In genomic region chr1:82656452-82656851, GRCm38 (mm10) we compare ENCODE assay signal across 22 mouse cellular contexts.
DNase-seq lines count a peak whose midpoint lies in the region; ATAC-seq lines count a peak whose summit lies in the region.
"Had no signal": no experiment of that assay in that cellular context is flagged by ENCODE, and none has a peak within 500 bp of the region (broad histone marks: within the 10 kb centered on the region; RNA-seq: fewer than 3 reads in every experiment).

No protein-coding gene starts in this region.

- no peak overlapping the region for H3K27ac ChIP-seq in neural tube, embryonic 12.5 days
- H3K27ac ChIP-seq in neural tube, embryonic 13.5 days (replicated peaks), result peak overlapping the region; percentile 61
- H3K27ac ChIP-seq in neural tube, embryonic 15.5 days (replicated peaks), result no peak overlapping the region
- H3K27ac ChIP-seq: embryonic facial prominence, embryonic 13.5 days; embryonic facial prominence, embryonic 15.5 days; forebrain, embryonic 10.5 days; forebrain, embryonic 12.5 days had no signal

- ATAC-seq in neural tube, embryonic 12.5 days (ENCODE audit: low FRiP score, low read depth), result peak; percentile 78
- ATAC-seq in neural tube, embryonic 13.5 days (ENCODE audit: low read depth), result peak; percentile 84
- ATAC-seq in neural tube, embryonic 15.5 days (ENCODE audit: low FRiP score), result 0 out of 2 replicates have a peak, but pooled peaks have one; percentile 55
- ATAC-seq: forebrain, embryonic 14.5 days; forebrain, embryonic 16.5 days had no signal

- no peaks in the 10 kb centered on the region for H3K27me3 ChIP-seq in neural tube, embryonic 12.5 days (replicated peaks)
- H3K27me3 ChIP-seq in neural tube, embryonic 13.5 days, result no peaks in the 10 kb centered on the region
- H3K27me3 ChIP-seq in neural tube, embryonic 15.5 days (replicated peaks), result no peaks in the 10 kb centered on the region
- H3K27me3 ChIP-seq: embryonic facial prominence, embryonic 13.5 days; embryonic facial prominence, embryonic 15.5 days; forebrain, embryonic 12.5 days had no signal

- H3K9me3 ChIP-seq in neural tube, embryonic 12.5 days, result no peaks in the 10 kb centered on the region
- H3K9me3 ChIP-seq in neural tube, embryonic 13.5 days, result no peaks in the 10 kb centered on the region
- H3K9me3 ChIP-seq in neural tube, embryonic 15.5 days (replicated peaks), result no peaks in the 10 kb centered on the region
- H3K9me3 ChIP-seq: embryonic facial prominence, embryonic 13.5 days; embryonic facial prominence, embryonic 15.5 days; forebrain, embryonic 10.5 days; forebrain, embryonic 12.5 days had no signal

- H3K4me3 ChIP-seq in neural tube, embryonic 12.5 days, result no peak overlapping the region
- no peak overlapping the region for H3K4me3 ChIP-seq in neural tube, embryonic 13.5 days
- H3K4me3 ChIP-seq in neural tube, embryonic 15.5 days (replicated peaks), result no peak overlapping the region
- H3K4me3 ChIP-seq: embryonic facial prominence, embryonic 13.5 days; embryonic facial prominence, embryonic 15.5 days; erythroblast, embryonic 14.5 days; forebrain, embryonic 10.5 days; forebrain, embryonic 12.5 days had no signal

- H3K4me1 ChIP-seq in neural tube, embryonic 12.5 days, result no peaks in the 10 kb centered on the region
- H3K4me1 ChIP-seq in neural tube, embryonic 13.5 days (replicated peaks), result no peaks in the 10 kb centered on the region; the same call in 1 of the 2 replicates
- H3K4me1 ChIP-seq in neural tube, embryonic 15.5 days, result no peaks in the 10 kb centered on the region
- H3K4me1 ChIP-seq: embryonic facial prominence, embryonic 13.5 days; embryonic facial prominence, embryonic 15.5 days had no signal

- H3K36me3 ChIP-seq in neural tube, embryonic 12.5 days, result no peaks in the 10 kb centered on the region
- H3K36me3 ChIP-seq in neural tube, embryonic 13.5 days, result no peaks in the 10 kb centered on the region
- H3K36me3 ChIP-seq in neural tube, embryonic 15.5 days, result no peaks in the 10 kb centered on the region
- H3K36me3 ChIP-seq: embryonic facial prominence, embryonic 13.5 days; embryonic facial prominence, embryonic 15.5 days; forebrain, embryonic 10.5 days; forebrain, embryonic 12.5 days had no signal

- no peak overlapping the region for H3K9ac ChIP-seq in neural tube, embryonic 12.5 days
- no peak overlapping the region for H3K9ac ChIP-seq in neural tube, embryonic 13.5 days
- no peak overlapping the region for H3K9ac ChIP-seq in neural tube, embryonic 15.5 days (replicated peaks)
- H3K9ac ChIP-seq: embryonic facial prominence, embryonic 13.5 days; embryonic facial prominence, embryonic 15.5 days; forebrain, embryonic 12.5 days had no signal

- no peak for DNase-seq in thymus, postnatal 36 days
- DNase-seq in layer of hippocampus, postnatal 36 days, result no peak
- DNase-seq: adrenal gland, adult 2 months; adrenal gland, postnatal 10 days; adrenal gland, postnatal 25 days; cerebellum, adult 11 months; cerebellum, adult 18-20 months; cerebellum, adult 8-10 months; cerebellum, adult 9-11 months; cerebellum, postnatal 14 days; cerebellum, postnatal 36 days; embryo, embryonic 11 days had no signal

- WGBS in neural tube, embryonic 12.5 days, result 53% methylated on average over 3 of the region's 3 CpGs
- 30% methylated on average over 3 of the region's 3 CpGs for WGBS in neural tube, embryonic 13.5 days
- 33% methylated on average over 3 of the region's 3 CpGs for WGBS in neural tube, embryonic 15.5 days

- no peak overlapping the region for H3K4me2 ChIP-seq in neural tube, embryonic 12.5 days (replicated peaks)
- H3K4me2 ChIP-seq in neural tube, embryonic 13.5 days, result peak overlapping the region; percentile 22; the same call in 1 of the 2 replicates
- no peak overlapping the region for H3K4me2 ChIP-seq in neural tube, embryonic 15.5 days
- H3K4me2 ChIP-seq: embryonic facial prominence, embryonic 13.5 days; embryonic facial prominence, embryonic 15.5 days; forebrain, embryonic 12.5 days had no signal
